Mouse (Mus musculus) kidney, embryonic 15.5 days (tissue): Measurements from ENCODE around the gene Fut1. TPM values are rescaled to one million over a fixed set of nuclear protein-coding genes. Genes with fewer than 3 reads are reported as not detected.
A peak's percentile ranks its signal among the peaks of the same experiment; 100 is the strongest.

Source experiments
- ATAC-seq: fragments of 200-750 bp; cut with Nextera tagmentation; replicated peaks from 2 replicates; pipeline ENCODE4 v1.8.0; 2017; ENCODE audit warnings: moderate TSS enrichment; ENCODE audit not compliant: low FRiP score
- H3K27ac ChIP-seq: fragments of 300-500 bp; sonication (generic); 2 replicates; pipeline ENCODE4 v1.5.1; 2015; ENCODE audit warnings: mild to moderate bottlenecking, inconsistent platforms
- H3K27me3 ChIP-seq: fragments of 300-500 bp; sonication (generic); 2 replicates; pipeline ENCODE4 v1.6.1; 2015; ENCODE audit warnings: inconsistent platforms
- H3K36me3 ChIP-seq: fragments of 300-500 bp; sonication (generic); 2 replicates; pipeline ENCODE4 v1.6.1; 2015; ENCODE audit warnings: inconsistent platforms
- H3K4me1 ChIP-seq: fragments of 300-500 bp; sonication (generic); 2 replicates; pipeline ENCODE4 v1.6.1; 2015; ENCODE audit warnings: inconsistent platforms
- H3K4me2 ChIP-seq: fragments of 300-500 bp; sonication (generic); 2 replicates; pipeline ENCODE4 v1.6.1; 2015; ENCODE audit warnings: moderate library complexity, mild to moderate bottlenecking, inconsistent platforms
- H3K4me3 ChIP-seq: fragments of 300-500 bp; sonication (generic); replicated peaks from 2 replicates; pipeline ENCODE4 v1.5.1; 2015; ENCODE audit warnings: mild to moderate bottlenecking, inconsistent platforms
- H3K9ac ChIP-seq: fragments of 300-500 bp; sonication (generic); 2 replicates; pipeline ENCODE4 v1.6.1; 2015; ENCODE audit warnings: mild to moderate bottlenecking, inconsistent platforms
- H3K9me3 ChIP-seq: fragments of 300-500 bp; sonication (generic); replicated peaks from 2 replicates; pipeline ENCODE4 v1.6.1; 2016; ENCODE audit warnings: inconsistent platforms
- WGBS: fragments of 180-500 bp; shearing (Covaris S2); methylation state at CpG from one replicate; pipeline ENCODE4 v1.1.7; 2015; ENCODE audit warnings: mixed read lengths; 5-methylcytosine and 5-hydroxymethylcytosine counted together
- polyA plus RNA-seq: library from polyadenylated mRNA; unstranded; fragments of >200 nt; fragmentation: Nextera tagmentation; extraction: Ambion mirVana; gene quantifications from 2 replicates; pipeline ENCODE4 v1.2.1, GENCODE M21; 2015

Gene Fut1
- polyA plus RNA-seq, 1 experiment from 2014 or later = 0.21 TPM

- H3K27me3 ChIP-seq = peaks cover 39% of the 10 kb centered on the region
- 26% methylated on average over 6 of the region's 6 CpGs for WGBS
- no peak overlapping the region for H3K27ac ChIP-seq
- H3K4me2 ChIP-seq = no peak overlapping the region
- H3K9me3 ChIP-seq = no peaks in the 10 kb centered on the region
- H3K36me3 ChIP-seq = no peaks in the 10 kb centered on the region
- ATAC-seq = peak; percentile 33; the same call in 1 of the 2 replicates
- no peak overlapping the region for H3K9ac ChIP-seq
- no peak overlapping the region for H3K4me3 ChIP-seq
- peaks cover 26% of the 10 kb centered on the region for H3K4me1 ChIP-seq
These were observed 812 bp upstream of the Fut1 start for GRCm38 (mm10) chr7:45616277-45616676.

GRCm38 (mm10) chr7:45618316-45618715 is 1.2 kb downstream of the Fut1 start:
- Histone ChIP-seq H3K27me3 (peaks cover 39% of the 10 kb centered on the region), H3K27ac (no peak overlapping the region), H3K36me3 (no peaks in the 10 kb centered on the region), H3K4me1 (peaks cover 26% of the 10 kb centered on the region), H3K9me3 (no peaks in the 10 kb centered on the region), H3K4me2 (no peak overlapping the region), H3K9ac (no peak overlapping the region), H3K4me3 (no peak overlapping the region)
- 81% methylated on average over 5 of the region's 5 CpGs for WGBS
- no peak for ATAC-seq

- Histone ChIP-seq H3K9ac (no peak overlapping the region), H3K4me1 (peaks cover 26% of the 10 kb centered on the region), H3K4me2 (no peak overlapping the region), H3K27ac (no peak overlapping the region), H3K4me3 (no peak overlapping the region), H3K9me3 (no peaks in the 10 kb centered on the region), H3K36me3 (no peaks in the 10 kb centered on the region), H3K27me3 (peaks cover 39% of the 10 kb centered on the region)
- WGBS = 86% methylated on average over 5 of the region's 5 CpGs
- no peak for ATAC-seq
These were observed 2.5 kb downstream of the Fut1 start for GRCm38 (mm10) chr7:45619592-45619991.

- no peak within 1 kb of the TSS for H3K4me3 ChIP-seq
- WGBS = 32% methylated on average over 9 of the region's 9 CpGs
These were observed 4.4 kb downstream of the Fut1 start, which contains the start of gene Izumo1 for GRCm38 (mm10) chr7:45621443-45621842. TSS of gene Izumo1 (plus strand) at chr7:45621811.

GRCm38 (mm10) chr7:45623507-45623906 is 6.4 kb downstream of the Fut1 start:
- no peak for ATAC-seq
- Histone ChIP-seq H3K27ac (no peak overlapping the region), H3K9ac (no peak overlapping the region), H3K4me3 (no peak overlapping the region), H3K4me1 (peaks cover 4% of the 10 kb centered on the region; the same call in 1 of the 2 replicates), H3K36me3 (no peaks in the 10 kb centered on the region), H3K9me3 (no peaks in the 10 kb centered on the region), H3K27me3 (peaks cover 23% of the 10 kb centered on the region), H3K4me2 (no peak overlapping the region)
- 93% methylated on average over 11 of the region's 11 CpGs for WGBS

More at GRCm38 (mm10) chr7:45621443-45621842, 4.4 kb downstream of the Fut1 start, which contains the start of gene Izumo1:
- Histone ChIP-seq H3K4me2 (peak within 1 kb of the TSS; percentile 5; the same call in 1 of the 2 replicates), H3K9ac (no peak within 1 kb of the TSS), H3K36me3 (no peaks in the 10 kb centered on the region), H3K4me1 (peaks cover 12% of the 10 kb centered on the region), H3K27ac (no peak within 1 kb of the TSS), H3K27me3 (peaks cover 28% of the 10 kb centered on the region), H3K9me3 (no peaks in the 10 kb centered on the region)
- no peak for ATAC-seq

- Histone ChIP-seq H3K4me1 (peaks cover 10% of the 10 kb centered on the region), H3K27me3 (peaks cover 14% of the 10 kb centered on the region), H3K36me3 (no peaks in the 10 kb centered on the region), H3K4me2 (no peak overlapping the region), H3K4me3 (no peak overlapping the region), H3K9me3 (no peaks in the 10 kb centered on the region), H3K27ac (no peak overlapping the region), H3K9ac (no peak overlapping the region)
- 50% methylated on average over 3 of the region's 3 CpGs for WGBS
- no peak for ATAC-seq
These were observed 7.6 kb downstream of the Fut1 start for GRCm38 (mm10) chr7:45624718-45625117.

GRCm38 (mm10) chr7:45625481-45625880 is 8.4 kb downstream of the Fut1 start:
- ATAC-seq = no peak

GRCm38 (mm10) chr7:45626571-45627076 is 9.5 kb downstream of the Fut1 start:
- no peaks in the 10 kb centered on the region for H3K36me3 ChIP-seq
- no peaks in the 10 kb centered on the region for H3K9me3 ChIP-seq
- H3K4me3 ChIP-seq = no peak overlapping the region
- no peak for ATAC-seq
- peak overlapping the region; percentile 67; the same call in 1 of the 2 replicates for H3K27ac ChIP-seq
- 82% methylated on average over 7 of the region's 7 CpGs for WGBS
- peaks cover 18% of the 10 kb centered on the region for H3K27me3 ChIP-seq
- peaks cover 10% of the 10 kb centered on the region for H3K4me1 ChIP-seq
- no peak overlapping the region for H3K9ac ChIP-seq
- H3K4me2 ChIP-seq = peak overlapping the region; percentile 36

More at GRCm38 (mm10) chr7:45625481-45625880, 8.4 kb downstream of the Fut1 start:
- Histone ChIP-seq H3K27ac (no peak overlapping the region), H3K4me2 (no peak overlapping the region), H3K36me3 (no peaks in the 10 kb centered on the region), H3K9me3 (no peaks in the 10 kb centered on the region), H3K4me1 (peaks cover 10% of the 10 kb centered on the region), H3K4me3 (no peak overlapping the region), H3K27me3 (peaks cover 18% of the 10 kb centered on the region), H3K9ac (no peak overlapping the region)
- 87% methylated on average over 8 of the region's 8 CpGs for WGBS

GRCm38 (mm10) chr7:45627261-45627660 is 10.2 kb downstream of the Fut1 start, which contains the start of gene Rasip1:
TSS of gene Rasip1 (plus strand) at chr7:45627488.
- Histone ChIP-seq H3K36me3 (no peaks in the 10 kb centered on the region), H3K4me3 (peak within 1 kb of the TSS; percentile 60), H3K9ac (peak within 1 kb of the TSS; percentile 70), H3K4me1 (peaks cover 13% of the 10 kb centered on the region), H3K27me3 (peaks cover 18% of the 10 kb centered on the region), H3K4me2 (peak within 1 kb of the TSS; percentile 96), H3K27ac (peak within 1 kb of the TSS; percentile 67), H3K9me3 (no peaks in the 10 kb centered on the region)
- 0 out of 2 replicates have a peak, but pooled peaks have one; percentile 22 for ATAC-seq
- WGBS = 80% methylated on average over 9 of the region's 9 CpGs

GRCm38 (mm10) chr7:45628364-45629294 is 11.5 kb downstream of the Fut1 start:
- Histone ChIP-seq H3K4me3 (peak overlapping the region; percentile 60), H3K36me3 (no peaks in the 10 kb centered on the region), H3K4me2 (peak overlapping the region; percentile 96), H3K27me3 (peaks cover 18% of the 10 kb centered on the region), H3K9me3 (no peaks in the 10 kb centered on the region), H3K4me1 (peaks cover 20% of the 10 kb centered on the region), H3K27ac (peak overlapping the region; percentile 67), H3K9ac (peak overlapping the region; percentile 70)
- under 1% methylated on average over 105 of the region's 105 CpGs for WGBS
- ATAC-seq = peak; percentile 72

GRCm38 (mm10) chr7:45630064-45630907 is 13.2 kb downstream of the Fut1 start:
- no peak for ATAC-seq
- Histone ChIP-seq H3K4me2 (peak overlapping the region; percentile 28; the same call in 1 of the 2 replicates), H3K27ac (no peak overlapping the region)

More at GRCm38 (mm10) chr7:45630064-45630907, 13.2 kb downstream of the Fut1 start:
- Histone ChIP-seq H3K36me3 (no peaks in the 10 kb centered on the region), H3K4me3 (no peak overlapping the region), H3K9me3 (no peaks in the 10 kb centered on the region), H3K9ac (no peak overlapping the region), H3K4me1 (peaks cover 29% of the 10 kb centered on the region), H3K27me3 (peaks cover 18% of the 10 kb centered on the region)
- 73% methylated on average over 23 of the region's 23 CpGs for WGBS
